Mouse (Mus musculus) CD4-positive, CD25-positive, alpha-beta regulatory T cell, adult 2 months (primary cell): ENCODE measurements at regions not wholly inside any gene's neighbourhood (a gene's known extent, or its start where the extent isn't known, plus 50 kb on each side); places are given as distances from the start of the nearest gene placed in this dataset.
A peak's percentile ranks its signal among the peaks of the same experiment; 100 is the strongest.

Experiments used
- DNase-seq: peaks from one replicate; pipeline ENCODE4 v3.0.0-alpha.2; 2012; ENCODE audit warnings: low read depth, low spot score

GRCm38 (mm10) chr5:41206462-41206861 is 501.5 kb downstream of the Rab28 start:
- no peak for DNase-seq

- no peak for DNase-seq
Measured at GRCm38 (mm10) chr5:41204417-41204816, 503.5 kb downstream of the Rab28 start.

GRCm38 (mm10) chr5:41187193-41187592 is 520.8 kb downstream of the Rab28 start:
- DNase-seq, result no peak

GRCm38 (mm10) chr5:41177220-41177619 is 530.7 kb downstream of the Rab28 start:
- DNase-seq, result no peak

GRCm38 (mm10) chr5:41165870-41166626 is 541.9 kb downstream of the Rab28 start:
- no peak for DNase-seq

- DNase-seq, result peak; percentile 11
Measured at GRCm38 (mm10) chr5:41125050-41125449, 582.9 kb downstream of the Rab28 start.

- no peak for DNase-seq
Measured at GRCm38 (mm10) chr5:41117658-41118057, 590.3 kb downstream of the Rab28 start.

GRCm38 (mm10) chr5:41087773-41088172 is 620.2 kb downstream of the Rab28 start:
- no peak for DNase-seq

- no peak for DNase-seq
Measured at GRCm38 (mm10) chr5:41076412-41076811, 631.5 kb downstream of the Rab28 start.

GRCm38 (mm10) chr5:41061646-41062045 is 646.3 kb downstream of the Rab28 start:
- no peak for DNase-seq

- DNase-seq, result no peak
Measured at GRCm38 (mm10) chr5:41061222-41061621, 646.7 kb downstream of the Rab28 start.

- DNase-seq, result no peak
Measured at GRCm38 (mm10) chr5:41058015-41058414, 649.9 kb downstream of the Rab28 start.

GRCm38 (mm10) chr5:41051948-41052347 is 656.0 kb downstream of the Rab28 start:
- DNase-seq, result peak; percentile 35

GRCm38 (mm10) chr5:41048515-41048914 is 659.4 kb downstream of the Rab28 start:
- no peak for DNase-seq

GRCm38 (mm10) chr5:41045221-41045620 is 662.7 kb downstream of the Rab28 start:
- DNase-seq, result no peak

- peak; percentile 56 for DNase-seq
Measured at GRCm38 (mm10) chr5:41044465-41044864, 663.5 kb downstream of the Rab28 start.

- no peak for DNase-seq
Measured at GRCm38 (mm10) chr5:41038790-41039189, 669.2 kb downstream of the Rab28 start.

GRCm38 (mm10) chr5:41006692-41007091 is 701.3 kb downstream of the Rab28 start:
- peak; percentile 1 for DNase-seq

- no peak for DNase-seq
Measured at GRCm38 (mm10) chr5:40986562-40986961, 721.4 kb downstream of the Rab28 start.

GRCm38 (mm10) chr5:40974892-40975291 is 733.1 kb downstream of the Rab28 start:
- no peak for DNase-seq

GRCm38 (mm10) chr5:40952901-40953595 is 754.9 kb downstream of the Rab28 start:
- peak; percentile 8 for DNase-seq

- DNase-seq, result no peak
Measured at GRCm38 (mm10) chr5:40929127-40929526, 778.8 kb downstream of the Rab28 start.

- DNase-seq, result no peak
Measured at GRCm38 (mm10) chr5:40920920-40921319, 787.0 kb downstream of the Rab28 start.
